Mouse (Mus musculus) midbrain, embryonic 14.5 days (tissue): ENCODE measurements at regions not wholly inside any gene's neighbourhood (a gene's known extent, or its start where the extent isn't known, plus 50 kb on each side); places are given as distances from the start of the nearest gene placed in this dataset.

Source experiments
- ATAC-seq: fragments of 200-750 bp; cut with Nextera tagmentation; 2 replicates; pipeline ENCODE4 v1.8.0; 2017; ENCODE audit warnings: moderate number of reproducible peaks, moderate library complexity; ENCODE audit not compliant: low FRiP score, low TSS enrichment
- DNase-seq: peaks from one replicate; pipeline ENCODE4 v3.0.0-alpha.2; 2015
- H3K27ac ChIP-seq: fragments of 300-500 bp; sonication (generic); replicated peaks from 2 replicates; pipeline ENCODE4 v1.5.1; 2014; ENCODE audit warnings: mild to moderate bottlenecking, low read depth, low read length, moderate library complexity
- H3K27me3 ChIP-seq: fragments of 300-500 bp; sonication (generic); 2 replicates; pipeline ENCODE4 v1.6.1; 2014; ENCODE audit warnings: low read length, control low read depth, mixed read lengths; ENCODE audit not compliant: control insufficient read depth, insufficient read depth
- H3K36me3 ChIP-seq: fragments of 300-500 bp; sonication (generic); 2 replicates; pipeline ENCODE4 v1.6.1; 2014; ENCODE audit warnings: low read length, control low read depth; ENCODE audit not compliant: control insufficient read depth, insufficient read depth
- H3K4me1 ChIP-seq: fragments of 300-500 bp; sonication (generic); 2 replicates; pipeline ENCODE4 v1.6.1; 2014; ENCODE audit warnings: mild to moderate bottlenecking, antibody characterized with exemption, low read length, control low read depth; ENCODE audit not compliant: control insufficient read depth, insufficient read depth
- H3K4me2 ChIP-seq: fragments of 300-500 bp; sonication (generic); 2 replicates; pipeline ENCODE4 v1.6.1; 2014; ENCODE audit warnings: mild to moderate bottlenecking, low read length, moderate library complexity
- H3K4me3 ChIP-seq: fragments of 300-500 bp; sonication (generic); replicated peaks from 2 replicates; pipeline ENCODE4 v1.5.1; 2014; ENCODE audit warnings: low read depth, low read length
- H3K9ac ChIP-seq: fragments of 300-500 bp; sonication (generic); replicated peaks from 2 replicates; pipeline ENCODE4 v1.6.1; 2014; ENCODE audit warnings: mild to moderate bottlenecking, low read length, moderate library complexity
- H3K9me3 ChIP-seq: fragments of 300-500 bp; sonication (generic); 2 replicates; pipeline ENCODE4 v1.6.1; 2016; ENCODE audit warnings: low read length, control low read depth, mixed read lengths; ENCODE audit not compliant: control insufficient read depth
- WGBS: fragments of 180-500 bp; shearing (Covaris S2); extraction: QIAGEN DNeasy Blood & Tissue Kit; methylation state at CpG from one replicate; pipeline ENCODE4 v1.1.7; 2014; 5-methylcytosine and 5-hydroxymethylcytosine counted together

DNA sequence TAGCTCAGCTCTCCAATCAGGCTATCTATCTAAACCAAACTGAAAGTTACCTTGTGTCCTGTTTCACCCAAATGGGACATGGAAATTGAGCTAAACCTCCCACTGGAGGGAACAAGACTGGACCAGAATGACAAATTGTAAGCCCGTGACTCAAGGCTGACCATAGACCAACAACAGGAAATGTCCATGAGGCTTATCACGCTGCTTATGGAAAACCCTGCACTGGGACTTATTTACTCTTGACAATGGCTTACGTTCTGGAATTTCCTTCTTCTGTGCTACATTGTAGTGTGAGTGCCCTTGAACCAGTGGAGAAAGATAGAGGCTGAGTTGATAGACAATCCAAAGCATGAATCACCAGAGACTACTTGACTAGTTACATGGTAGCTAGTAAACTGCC lies 87.5 kb upstream of the Phactr1 start:
- WGBS: 88% methylated on average over 3 of the region's 3 CpGs
- Histone ChIP-seq H3K9ac (no peak overlapping the region), H3K4me1 (no peaks in the 10 kb centered on the region), H3K4me2 (no peak overlapping the region), H3K27ac (no peak overlapping the region), H3K36me3 (no peaks in the 10 kb centered on the region), H3K9me3 (no peaks in the 10 kb centered on the region), H3K4me3 (no peak overlapping the region), H3K27me3 (no peaks in the 10 kb centered on the region)
- no peak for ATAC-seq
- no peak for DNase-seq

DNA sequence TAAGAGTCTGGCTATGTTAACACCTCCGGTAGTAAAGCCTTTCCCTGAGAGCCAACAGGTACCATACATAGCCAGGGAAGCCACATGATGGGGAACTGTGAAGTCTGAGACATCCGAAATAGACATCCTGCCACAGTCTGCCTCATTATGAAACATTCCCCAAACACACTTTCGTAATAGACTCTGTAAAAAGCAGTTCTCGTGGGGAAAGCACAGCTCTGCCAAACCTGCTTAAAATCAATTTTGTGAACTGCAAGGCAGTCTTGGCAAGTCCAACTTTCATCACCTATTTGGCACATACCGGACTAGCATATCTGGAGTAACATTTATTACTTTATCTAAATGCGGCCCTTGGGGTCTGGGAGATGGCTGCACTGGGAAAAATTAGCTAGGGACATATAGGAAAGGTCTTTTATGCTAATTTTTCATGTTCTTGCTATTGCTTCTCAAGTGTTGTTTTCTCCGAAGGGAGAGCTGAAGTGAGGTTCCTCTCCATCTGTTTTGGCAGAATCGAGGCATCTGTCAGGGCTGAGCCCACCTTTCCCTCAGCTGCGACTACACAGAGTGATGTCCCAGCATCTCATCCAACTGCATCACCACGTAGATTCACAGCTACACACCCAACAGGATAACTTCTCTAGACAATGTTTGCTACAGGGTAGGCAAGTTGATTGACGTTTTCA lies 86.8 kb upstream of the Phactr1 start:
- no peak overlapping the region for H3K4me3 ChIP-seq
- no peaks in the 10 kb centered on the region for H3K9me3 ChIP-seq
- H3K36me3 ChIP-seq: no peaks in the 10 kb centered on the region
- H3K27ac ChIP-seq: no peak overlapping the region
- H3K27me3 ChIP-seq: no peaks in the 10 kb centered on the region
- H3K4me2 ChIP-seq: no peak overlapping the region
- 89% methylated on average over 11 of the region's 11 CpGs for WGBS
- H3K9ac ChIP-seq: no peak overlapping the region
- ATAC-seq (no peak), DNase-seq (no peak)
- H3K4me1 ChIP-seq: no peaks in the 10 kb centered on the region

DNA sequence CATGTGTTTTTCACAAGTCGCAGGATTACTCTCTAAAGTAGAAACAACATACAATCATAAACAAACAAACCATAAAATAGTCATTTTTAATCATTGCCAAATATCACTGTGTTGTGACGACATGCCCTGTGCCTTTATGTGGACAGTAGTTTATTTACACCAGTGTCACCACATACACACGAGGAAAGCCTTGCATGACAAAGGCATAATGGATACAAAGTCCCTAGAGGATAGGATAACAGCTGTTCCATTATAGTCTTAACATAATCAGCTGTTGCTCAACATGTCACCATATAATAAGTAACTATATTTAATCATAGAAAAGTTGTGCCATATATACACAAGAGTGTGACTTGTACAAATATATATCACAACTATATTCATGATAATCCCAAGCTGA lies 85.2 kb upstream of the Phactr1 start:
- Histone ChIP-seq H3K4me2 (no peak overlapping the region), H3K4me1 (no peaks in the 10 kb centered on the region), H3K27me3 (no peaks in the 10 kb centered on the region), H3K27ac (no peak overlapping the region), H3K9ac (no peak overlapping the region), H3K9me3 (no peaks in the 10 kb centered on the region), H3K4me3 (no peak overlapping the region), H3K36me3 (no peaks in the 10 kb centered on the region)
- no peak for DNase-seq
- WGBS: 55% methylated on average over 3 of the region's 3 CpGs
- no peak for ATAC-seq

GRCm38 (mm10) chr13:42597781-42598180 lies 82.6 kb upstream of the Phactr1 start:
- WGBS: 89% methylated on average over 3 of the region's 3 CpGs

DNA sequence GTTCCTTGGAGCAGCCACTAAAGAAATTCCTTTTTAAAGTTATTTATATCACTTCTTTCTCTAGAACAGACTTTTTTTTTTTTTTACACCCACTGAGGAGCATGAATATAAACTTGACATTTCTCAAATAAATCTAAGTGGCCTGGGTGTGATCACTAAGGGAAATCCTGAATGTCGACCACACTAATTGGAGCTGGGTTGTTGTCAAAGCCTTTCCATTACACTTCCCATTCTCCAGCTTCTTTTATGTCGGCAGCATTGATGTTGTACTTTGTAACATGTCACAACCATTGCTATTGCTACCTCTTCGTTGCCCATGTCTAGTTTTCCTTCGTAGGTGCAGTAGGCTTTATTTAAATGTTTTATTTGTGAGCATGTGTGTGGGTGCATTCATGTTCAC lies 77.1 kb upstream of the Phactr1 start:
- no peak overlapping the region for H3K27ac ChIP-seq
- 85% methylated on average over 4 of the region's 4 CpGs for WGBS
- no peak overlapping the region for H3K4me2 ChIP-seq
- no peaks in the 10 kb centered on the region for H3K4me1 ChIP-seq
- H3K27me3 ChIP-seq: no peaks in the 10 kb centered on the region
- ATAC-seq (no peak), DNase-seq (no peak)
- H3K4me3 ChIP-seq: no peak overlapping the region
- H3K36me3 ChIP-seq: no peaks in the 10 kb centered on the region
- H3K9me3 ChIP-seq: no peaks in the 10 kb centered on the region
- no peak overlapping the region for H3K9ac ChIP-seq

More at GRCm38 (mm10) chr13:42597781-42598180, 82.6 kb upstream of the Phactr1 start:
- H3K36me3 ChIP-seq: no peaks in the 10 kb centered on the region
- no peaks in the 10 kb centered on the region for H3K9me3 ChIP-seq
- DNase-seq (no peak), ATAC-seq (no peak)
- H3K27me3 ChIP-seq: no peaks in the 10 kb centered on the region
- no peak overlapping the region for H3K27ac ChIP-seq
- no peaks in the 10 kb centered on the region for H3K4me1 ChIP-seq
- no peak overlapping the region for H3K4me3 ChIP-seq
- H3K4me2 ChIP-seq: no peak overlapping the region
- H3K9ac ChIP-seq: no peak overlapping the region

- no peaks in the 10 kb centered on the region for H3K4me1 ChIP-seq
- WGBS: 50% methylated on average over 10 of the region's 10 CpGs
- H3K27ac ChIP-seq: no peak overlapping the region
- no peaks in the 10 kb centered on the region for H3K27me3 ChIP-seq
- H3K9ac ChIP-seq: no peak overlapping the region
- no peak overlapping the region for H3K4me2 ChIP-seq
- H3K36me3 ChIP-seq: no peaks in the 10 kb centered on the region
- DNase-seq: peak; percentile 24
- no peaks in the 10 kb centered on the region for H3K9me3 ChIP-seq
- no peak overlapping the region for H3K4me3 ChIP-seq
- no peak for ATAC-seq
These were observed 72.7 kb upstream of the Phactr1 start for GRCm38 (mm10) chr13:42607735-42608134.

DNA sequence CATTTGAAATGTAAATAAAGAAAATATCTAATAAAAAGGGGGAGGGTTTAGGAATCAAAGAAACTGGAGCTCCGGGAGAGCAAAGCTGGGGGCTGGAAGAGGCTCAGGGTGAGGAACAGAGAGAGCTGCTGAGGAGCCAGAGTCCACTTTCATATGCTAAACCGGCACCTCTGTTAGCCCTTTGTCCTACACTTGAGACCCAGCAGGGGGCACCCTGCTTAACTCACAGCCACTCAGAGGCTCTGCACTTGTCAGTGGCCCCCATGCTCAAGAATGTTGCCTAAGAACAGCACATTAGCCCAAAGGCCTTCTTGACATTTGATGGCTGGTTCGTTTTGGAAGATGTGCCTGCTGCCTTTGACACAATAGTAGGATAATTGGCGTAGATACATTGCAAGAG lies 71.5 kb upstream of the Phactr1 start:
- Histone ChIP-seq H3K4me1 (no peaks in the 10 kb centered on the region), H3K9me3 (no peaks in the 10 kb centered on the region), H3K9ac (no peak overlapping the region), H3K36me3 (no peaks in the 10 kb centered on the region), H3K4me2 (no peak overlapping the region), H3K27ac (no peak overlapping the region), H3K4me3 (no peak overlapping the region), H3K27me3 (no peaks in the 10 kb centered on the region)
- DNase-seq (peak; percentile 37), ATAC-seq (no peak)
- 12% methylated on average over 4 of the region's 4 CpGs for WGBS

DNA sequence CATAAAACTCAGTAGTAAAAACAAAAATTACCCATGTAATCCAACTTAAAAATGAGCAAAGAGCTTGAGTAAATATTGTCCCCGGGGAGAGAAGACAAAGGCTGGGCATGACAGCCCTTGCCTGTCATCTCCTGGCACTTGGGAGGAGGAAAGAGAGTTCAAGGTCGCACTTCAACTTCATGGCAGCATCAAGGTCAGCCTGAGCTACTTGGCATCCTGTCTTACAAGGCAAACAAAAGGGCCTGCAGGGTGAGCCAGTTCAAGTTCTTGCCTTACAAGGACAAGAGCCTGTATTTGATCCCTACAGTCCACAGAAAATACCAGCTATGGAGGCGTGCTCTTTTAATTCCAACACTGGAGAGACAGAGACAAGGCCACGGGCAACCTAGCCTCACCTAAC lies 67.1 kb upstream of the Phactr1 start:
- 87% methylated on average over 4 of the region's 4 CpGs for WGBS

DNA sequence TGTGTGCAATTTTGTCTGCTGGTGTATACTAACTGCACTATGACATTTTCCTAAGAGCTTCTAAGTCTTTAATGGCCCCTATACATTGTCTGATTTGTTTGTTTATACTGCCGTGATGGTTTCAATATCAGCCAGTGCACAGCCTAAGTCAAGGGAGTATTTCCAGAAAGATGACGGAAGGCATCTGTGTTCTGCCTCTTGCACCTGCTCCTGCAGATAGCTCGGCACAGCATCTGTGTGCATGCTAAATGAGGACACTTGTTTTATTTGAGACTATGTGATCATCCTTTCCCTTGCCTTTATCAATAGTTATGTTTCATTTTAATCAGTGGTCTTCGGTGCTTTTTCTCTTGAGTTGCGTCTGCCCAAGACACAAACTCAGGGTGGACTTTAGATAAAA lies 64.6 kb upstream of the Phactr1 start:
- Histone ChIP-seq H3K36me3 (no peaks in the 10 kb centered on the region), H3K27me3 (no peaks in the 10 kb centered on the region), H3K9me3 (no peaks in the 10 kb centered on the region), H3K4me2 (no peak overlapping the region), H3K4me3 (no peak overlapping the region), H3K27ac (no peak overlapping the region), H3K4me1 (no peaks in the 10 kb centered on the region), H3K9ac (no peak overlapping the region)
- ATAC-seq: no peak
- no peak for DNase-seq
- WGBS: 91% methylated on average over 5 of the region's 5 CpGs

More for the DNA sequence above, 67.1 kb upstream of the Phactr1 start:
- H3K36me3 ChIP-seq: no peaks in the 10 kb centered on the region
- ATAC-seq (no peak), DNase-seq (no peak)
- H3K4me1 ChIP-seq: no peaks in the 10 kb centered on the region
- H3K9me3 ChIP-seq: no peaks in the 10 kb centered on the region
- H3K27me3 ChIP-seq: no peaks in the 10 kb centered on the region
- no peak overlapping the region for H3K9ac ChIP-seq
- H3K4me3 ChIP-seq: no peak overlapping the region
- no peak overlapping the region for H3K4me2 ChIP-seq
- no peak overlapping the region for H3K27ac ChIP-seq
